Mouse (Mus musculus) midbrain, postnatal 0 days (tissue): Measurements from ENCODE around the gene Cabin1. TPM values are rescaled to one million over a fixed set of nuclear protein-coding genes. Genes with fewer than 3 reads are reported as not detected.

Experiments used
- ATAC-seq: fragments of 200-750 bp; cut with Nextera tagmentation; 2 replicates; pipeline ENCODE4 v1.8.0; 2017; ENCODE audit warnings: moderate number of reproducible peaks, mild to moderate bottlenecking, moderate TSS enrichment, moderate library complexity; ENCODE audit not compliant: low FRiP score
- DNase-seq: peaks from one replicate; pipeline ENCODE4 v3.0.0-alpha.2; 2015; ENCODE audit warnings: low spot score
- H3K27ac ChIP-seq: fragments of 300-500 bp; sonication (generic); 2 replicates; pipeline ENCODE4 v1.5.1; 2014; ENCODE audit warnings: low read depth, mild to moderate bottlenecking, low read length, mixed read lengths
- H3K27me3 ChIP-seq: fragments of 300-500 bp; sonication (generic); 2 replicates; pipeline ENCODE4 v1.6.1; 2014; ENCODE audit warnings: low read length, control low read depth, mixed read lengths; ENCODE audit not compliant: insufficient read depth
- H3K36me3 ChIP-seq: fragments of 300-500 bp; sonication (generic); 2 replicates; pipeline ENCODE4 v1.6.1; 2014; ENCODE audit warnings: low read length, control low read depth, mixed read lengths; ENCODE audit not compliant: insufficient read depth
- H3K4me1 ChIP-seq: fragments of 300-500 bp; sonication (generic); 2 replicates; pipeline ENCODE4 v1.6.1; 2014; ENCODE audit warnings: mild to moderate bottlenecking, control low read depth, antibody characterized with exemption, low read length, mixed read lengths; ENCODE audit not compliant: insufficient read depth
- H3K4me2 ChIP-seq: fragments of 300-500 bp; sonication (generic); 2 replicates; pipeline ENCODE4 v1.6.1; 2014; ENCODE audit warnings: low read depth, mild to moderate bottlenecking, low read length, mixed read lengths; ENCODE audit not compliant: poor library complexity, severe bottlenecking
- H3K4me3 ChIP-seq: fragments of 300-500 bp; sonication (generic); 2 replicates; pipeline ENCODE4 v1.5.1; 2014; ENCODE audit warnings: low read depth, mild to moderate bottlenecking, low read length, moderate library complexity
- H3K9ac ChIP-seq: fragments of 300-500 bp; sonication (generic); replicated peaks from 2 replicates; pipeline ENCODE4 v1.6.1; 2014; ENCODE audit warnings: mild to moderate bottlenecking, low read length, moderate library complexity, mixed read lengths; ENCODE audit not compliant: poor library complexity, severe bottlenecking
- H3K9me3 ChIP-seq: fragments of 300-500 bp; sonication (generic); 2 replicates; pipeline ENCODE4 v1.6.1; 2016; ENCODE audit warnings: low read length, control low read depth
- CTCF ChIP-seq: IDR thresholded peaks from 2 replicates; pipeline ENCODE4 v1.5.1; 2016; ENCODE audit warnings: antibody characterized with exemption, mild to moderate bottlenecking
- WGBS: fragments of 180-500 bp; shearing (Covaris S2); extraction: QIAGEN DNeasy Blood & Tissue Kit; methylation state at CpG from one replicate; pipeline ENCODE4 v1.1.7; 2014; 5-methylcytosine and 5-hydroxymethylcytosine counted together
- polyA plus RNA-seq: library from polyadenylated mRNA; unstranded; fragments of >200 nt; fragmentation: Nextera tagmentation; extraction: Ambion mirVana; gene quantifications from 2 replicates; pipeline ENCODE4 v1.2.1, GENCODE M21; 2015
- total RNA-seq: library from RNA; depleted of rRNA; stranded (reverse); fragments of >200 nt; gene quantifications from 2 replicates; pipeline ENCODE4 v1.2.3, GENCODE M21; 2014

The Cabin1 gene
- total and polyA plus RNA-seq, 2 experiments from 2014 or later, result 31.6 to 93.3 TPM

DNA sequence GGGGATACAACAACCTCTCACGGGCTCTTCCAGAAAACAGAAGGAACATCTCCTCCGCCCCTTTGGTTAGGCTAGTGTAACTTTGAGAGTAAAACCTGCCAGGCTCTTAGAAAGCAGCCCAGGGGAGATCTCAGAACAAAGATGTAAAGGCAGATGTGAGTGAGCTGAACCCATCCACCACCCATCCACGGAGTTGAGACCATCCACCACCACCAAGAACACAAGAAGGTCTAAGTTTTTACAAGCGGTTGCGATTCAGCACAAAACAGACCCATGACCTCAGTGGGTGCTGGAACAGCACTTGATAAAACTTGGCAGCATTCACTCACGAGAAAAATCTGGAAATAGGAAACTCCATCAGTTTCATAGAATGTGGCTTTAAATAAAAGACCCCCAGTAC is 138.2 kb downstream of the Cabin1 start:
- TF ChIP-seq CTCF, result no peak
- Histone ChIP-seq H3K36me3 (no peaks in the 10 kb centered on the region), H3K9me3 (no peaks in the 10 kb centered on the region), H3K4me2 (no peak overlapping the region), H3K4me1 (no peaks in the 10 kb centered on the region), H3K27ac (no peak overlapping the region), H3K4me3 (no peak overlapping the region), H3K27me3 (no peaks in the 10 kb centered on the region), H3K9ac (no peak overlapping the region)
- no peak for ATAC-seq
- DNase-seq, result no peak
- WGBS, result 67% methylated on average over 6 of the region's 6 CpGs

DNA sequence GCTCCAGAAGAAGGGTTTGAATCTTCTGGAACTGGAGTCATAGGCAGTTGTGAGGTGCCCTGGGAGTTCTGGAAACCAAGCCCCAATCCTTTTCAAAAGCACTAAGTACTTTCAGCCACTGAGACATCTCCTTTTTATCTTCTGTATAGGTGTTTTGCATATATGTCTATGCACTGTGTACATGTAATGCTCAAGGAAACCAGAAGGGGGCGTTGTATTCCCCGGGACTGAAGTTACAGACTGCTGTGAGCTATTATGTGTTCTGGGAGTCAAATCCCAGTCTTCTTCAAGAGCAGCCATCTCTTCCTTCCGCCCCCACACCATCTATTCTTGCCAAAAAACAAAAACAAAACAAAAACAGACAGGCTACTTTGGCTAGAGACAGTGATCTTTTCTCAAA is 143.3 kb downstream of the Cabin1 start:
- Histone ChIP-seq H3K27ac (no peak overlapping the region), H3K9me3 (no peaks in the 10 kb centered on the region), H3K4me3 (no peak overlapping the region), H3K27me3 (no peaks in the 10 kb centered on the region), H3K9ac (no peak overlapping the region), H3K4me2 (no peak overlapping the region), H3K4me1 (no peaks in the 10 kb centered on the region), H3K36me3 (no peaks in the 10 kb centered on the region)
- DNase-seq (no peak), ATAC-seq (no peak)
- no peak for TF ChIP-seq CTCF
- WGBS, result 60% methylated on average over 3 of the region's 3 CpGs

GRCm38 (mm10) chr10:75616044-75616443 is 148.1 kb downstream of the Cabin1 start:
- WGBS, result 86% methylated on average over 4 of the region's 4 CpGs
- Histone ChIP-seq H3K36me3 (no peaks in the 10 kb centered on the region), H3K4me3 (no peak overlapping the region), H3K27me3 (no peaks in the 10 kb centered on the region), H3K27ac (no peak overlapping the region), H3K9ac (no peak overlapping the region), H3K9me3 (no peaks in the 10 kb centered on the region), H3K4me2 (no peak overlapping the region), H3K4me1 (no peaks in the 10 kb centered on the region)
- ATAC-seq (no peak), DNase-seq (no peak)
- TF ChIP-seq CTCF, result no peak

GRCm38 (mm10) chr10:75610486-75610885 is 153.7 kb downstream of the Cabin1 start:
- no peaks in the 10 kb centered on the region for H3K27me3 ChIP-seq
- H3K9me3 ChIP-seq, result no peaks in the 10 kb centered on the region
- no peaks in the 10 kb centered on the region for H3K36me3 ChIP-seq
- no peak overlapping the region for H3K9ac ChIP-seq
- DNase-seq (no peak), ATAC-seq (no peak)
- no peak overlapping the region for H3K27ac ChIP-seq
- TF ChIP-seq CTCF, result no peak
- no peak overlapping the region for H3K4me2 ChIP-seq
- WGBS, result 76% methylated on average over 7 of the region's 7 CpGs
- no peak overlapping the region for H3K4me3 ChIP-seq
- H3K4me1 ChIP-seq, result no peaks in the 10 kb centered on the region

DNA sequence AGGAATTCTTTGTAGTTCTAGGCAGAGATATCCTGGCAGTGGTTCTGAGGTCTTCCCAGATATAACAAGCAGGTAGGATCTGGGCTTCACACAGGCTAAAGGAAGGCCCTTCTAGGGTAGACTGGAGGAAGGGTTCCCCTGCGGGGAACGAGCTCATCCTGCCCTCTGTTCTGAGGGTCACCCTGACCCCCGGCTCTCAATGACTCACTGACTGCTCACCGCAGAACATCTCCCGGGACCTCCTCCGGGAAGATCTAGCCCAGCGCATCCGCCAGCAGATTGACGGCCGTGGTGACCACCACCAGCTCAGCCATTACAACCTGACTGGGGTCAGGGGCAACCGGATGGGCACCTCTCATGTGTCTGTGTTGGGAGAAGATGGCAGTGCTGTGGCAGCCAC is 155.2 kb downstream of the Cabin1 start:
- ATAC-seq, result no peak
- no peak for TF ChIP-seq CTCF

DNA sequence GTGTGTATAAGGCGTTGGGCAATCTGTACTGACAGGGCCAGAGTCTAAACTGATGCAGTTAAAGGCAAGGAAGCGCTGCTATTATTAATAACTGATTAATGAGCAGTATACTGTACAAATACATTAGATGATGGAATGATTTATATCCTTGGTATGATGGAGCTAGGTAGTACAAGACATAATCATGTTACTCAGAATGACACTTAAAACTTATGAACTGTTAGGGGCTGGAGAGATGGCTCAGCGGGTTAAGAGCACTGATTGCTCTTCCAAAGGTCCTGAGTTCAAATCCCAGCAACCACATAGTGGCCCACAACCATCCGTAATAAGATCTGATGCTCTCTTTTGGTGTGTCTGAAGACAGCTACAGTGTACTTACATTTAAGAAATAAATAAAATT is 156.9 kb downstream of the Cabin1 start:
- Histone ChIP-seq H3K27me3 (no peaks in the 10 kb centered on the region), H3K4me1 (no peaks in the 10 kb centered on the region), H3K9ac (no peak overlapping the region), H3K9me3 (no peaks in the 10 kb centered on the region), H3K27ac (no peak overlapping the region), H3K4me3 (no peak overlapping the region), H3K36me3 (no peaks in the 10 kb centered on the region), H3K4me2 (no peak overlapping the region)
- no peak for TF ChIP-seq CTCF
- 86% methylated on average over 4 of the region's 4 CpGs for WGBS
- no peak for DNase-seq
- ATAC-seq, result no peak

More for the DNA sequence above, 155.2 kb downstream of the Cabin1 start:
- no peak for DNase-seq
- H3K4me2 ChIP-seq, result no peak overlapping the region
- H3K27me3 ChIP-seq, result no peaks in the 10 kb centered on the region
- H3K27ac ChIP-seq, result no peak overlapping the region
- H3K9ac ChIP-seq, result no peak overlapping the region
- H3K4me1 ChIP-seq, result no peaks in the 10 kb centered on the region
- no peaks in the 10 kb centered on the region for H3K36me3 ChIP-seq
- H3K9me3 ChIP-seq, result no peaks in the 10 kb centered on the region
- WGBS, result 90% methylated on average over 11 of the region's 11 CpGs
- H3K4me3 ChIP-seq, result no peak overlapping the region
